Mouse (Mus musculus): ENCODE data around the gene Cryab. TPM values are rescaled to one million over a fixed set of nuclear protein-coding genes. Genes with fewer than 3 reads are reported as not detected.

Cryab gene
- total and polyA plus RNA-seq, 3 experiments: not detected

- H3K9ac ChIP-seq (ENCODE audit: control insufficient read depth, low read depth, low read length, poor library complexity, severe bottlenecking): no peak overlapping the region
- peak; percentile 42 for DNase-seq (ENCODE audit: low read depth, low spot score)
- no peak overlapping the region for H3K27ac ChIP-seq (ENCODE audit: control insufficient read depth, low read depth, low read length)
- H3K9me3 ChIP-seq (replicated peaks; ENCODE audit: insufficient read depth, low read length): no peaks in the 10 kb centered on the region
- H3K4me1 ChIP-seq (ENCODE audit: control insufficient read depth in 1 of 2, insufficient read depth in 2 of 2, low read length in 2 of 2): 0 out of 4 replicates have a peak, but pooled peaks cover 0 to 2% of the 10 kb centered on the region in 2 experiments
- peaks cover 0 to 5% of the 10 kb centered on the region in 2 experiments; a peak in 2 of 4 replicates for H3K36me3 ChIP-seq (ENCODE audit: control insufficient read depth in 1 of 2, insufficient read depth in 2 of 2, low read length in 2 of 2)
- no peak overlapping the region for H3K4me3 ChIP-seq (ENCODE audit: control insufficient read depth in 1 of 2, insufficient read depth in 1 of 2, low read depth in 2 of 2, low read length in 2 of 2)
- peaks cover 3% of the 10 kb centered on the region; the same call in 1 of the 2 replicates for H3K79me2 ChIP-seq (ENCODE audit: control insufficient read depth, insufficient read depth, low read length, poor library complexity)
- TF ChIP-seq SMC3 (IDR thresholded peaks at IDR 0.05; ENCODE audit: low read depth, low read length) (peak; percentile 29), CTCF (IDR thresholded peaks at IDR 0.05 in 2 of 3, conservative IDR thresholded peaks at IDR 0.05 in 1 of 3; ENCODE audit: control insufficient read depth in 1 of 3, insufficient read depth in 1 of 3, low read depth in 2 of 3, low read length in 3 of 3, poor library complexity in 1 of 3, severe bottlenecking in 1 of 3) (peak; percentile 18 to 49 (median 43); a peak in 5 of 6 replicates), ZMIZ1 (IDR thresholded peaks at IDR 0.05; ENCODE audit: low read depth, low read length) (no peak)
- H3K27me3 ChIP-seq (ENCODE audit: control insufficient read depth in 1 of 2, insufficient read depth in 2 of 2, low read length in 2 of 2): peaks cover 0 to 3% of the 10 kb centered on the region in 2 experiments; a peak in 3 of 4 replicates
These were observed 12.2 kb downstream of the Cryab start for GRCm38 (mm10) chr9:50763331-50763730.

- Histone ChIP-seq H3K27ac (ENCODE audit: control insufficient read depth, low read depth, low read length) (peak overlapping the region; percentile 51), H3K4me1 (ENCODE audit: control insufficient read depth in 1 of 2, insufficient read depth in 2 of 2, low read length in 2 of 2) (peaks cover 0 to 6% of the 10 kb centered on the region in 2 experiments; a peak in 3 of 4 replicates), H3K9ac (ENCODE audit: control insufficient read depth, low read depth, low read length, poor library complexity, severe bottlenecking) (peak overlapping the region; percentile 98), H3K79me2 (ENCODE audit: control insufficient read depth, insufficient read depth, low read length, poor library complexity) (peaks cover 7% of the 10 kb centered on the region; the same call in 1 of the 2 replicates), H3K4me3 (ENCODE audit: control insufficient read depth in 1 of 2, insufficient read depth in 1 of 2, low read depth in 2 of 2, low read length in 2 of 2) (peak overlapping the region; percentile 81 to 88), H3K27me3 (ENCODE audit: control insufficient read depth in 1 of 2, insufficient read depth in 2 of 2, low read length in 2 of 2) (no peaks in the 10 kb centered on the region), H3K9me3 (replicated peaks; ENCODE audit: insufficient read depth, low read length) (no peaks in the 10 kb centered on the region), H3K36me3 (ENCODE audit: control insufficient read depth in 1 of 2, insufficient read depth in 2 of 2, low read length in 2 of 2) (peaks cover 0 to 15% of the 10 kb centered on the region in 2 experiments; a peak in 2 of 4 replicates)
- TF ChIP-seq BHLHE40 (IDR thresholded peaks at IDR 0.05; ENCODE audit: borderline replicate concordance, low read depth, low read length) (no peak), SIN3A (IDR thresholded peaks at IDR 0.05; ENCODE audit: low read length) (no peak), POLR2A (IDR thresholded peaks at IDR 0.05; ENCODE audit: control insufficient read depth in 1 of 2, insufficient read depth in 1 of 2, low read depth in 1 of 2, low read length in 2 of 2, poor library complexity in 1 of 2) (0 out of 4 replicates have a peak, but pooled peaks of 1 of the 2 experiments have one; percentile 32), ZMIZ1 (IDR thresholded peaks at IDR 0.05; ENCODE audit: low read depth, low read length) (0 out of 2 replicates have a peak, but pooled peaks have one; percentile 25), JUND (IDR thresholded peaks at IDR 0.05; ENCODE audit: low read depth, low read length) (no peak)
- no peak for DNase-seq (ENCODE audit: low read depth, low spot score)
These were observed 16.5 kb downstream of the Cryab start for GRCm38 (mm10) chr9:50767531-50768106.

GRCm38 (mm10) chr9:50768107-50769002 is 17.2 kb downstream of the Cryab start, which contains the start of gene Fdxacb1:
Gene Fdxacb1, plus strand, starts transcription at chr9:50768236.
- Histone ChIP-seq H3K9me3 (replicated peaks; ENCODE audit: insufficient read depth, low read length) (no peaks in the 10 kb centered on the region), H3K27me3 (ENCODE audit: control insufficient read depth in 1 of 2, insufficient read depth in 2 of 2, low read length in 2 of 2) (no peaks in the 10 kb centered on the region), H3K4me1 (ENCODE audit: control insufficient read depth in 1 of 2, insufficient read depth in 2 of 2, low read length in 2 of 2) (peaks cover 0 to 6% of the 10 kb centered on the region in 2 experiments; a peak in 3 of 4 replicates), H3K9ac (ENCODE audit: control insufficient read depth, low read depth, low read length, poor library complexity, severe bottlenecking) (peak within 1 kb of the TSS; percentile 98), H3K36me3 (ENCODE audit: control insufficient read depth in 1 of 2, insufficient read depth in 2 of 2, low read length in 2 of 2) (peaks cover 0 to 18% of the 10 kb centered on the region in 2 experiments; a peak in 2 of 4 replicates), H3K79me2 (ENCODE audit: control insufficient read depth, insufficient read depth, low read length, poor library complexity) (peaks cover 7% of the 10 kb centered on the region; the same call in 1 of the 2 replicates), H3K27ac (ENCODE audit: control insufficient read depth, low read depth, low read length) (peak within 1 kb of the TSS; percentile 95), H3K4me3 (ENCODE audit: control insufficient read depth in 1 of 2, insufficient read depth in 1 of 2, low read depth in 2 of 2, low read length in 2 of 2) (peak within 1 kb of the TSS; percentile 81 to 88)
- peak; percentile 97 for DNase-seq (ENCODE audit: low read depth, low spot score)
- TF ChIP-seq ZMIZ1 (IDR thresholded peaks at IDR 0.05; ENCODE audit: low read depth, low read length) (peak; percentile 58; the same call in 1 of the 2 replicates), UBTF (IDR thresholded peaks at IDR 0.05; ENCODE audit: borderline replicate concordance, insufficient read depth, low read depth, low read length) (no peak), CHD2 (IDR thresholded peaks at IDR 0.05; ENCODE audit: low read length) (no peak), E2F4 (IDR thresholded peaks at IDR 0.05; ENCODE audit: borderline replicate concordance, low read depth, low read length) (peak; percentile 38; the same call in 1 of the 2 replicates), SIN3A (IDR thresholded peaks at IDR 0.05; ENCODE audit: low read length) (peak; percentile 99), ETS1 (IDR thresholded peaks at IDR 0.05; ENCODE audit: low read depth, low read length) (peak; percentile 67), GATA1 (IDR thresholded peaks at IDR 0.05; ENCODE audit: low read depth, low read length) (no peak), CTCF (IDR thresholded peaks at IDR 0.05 in 2 of 3, conservative IDR thresholded peaks at IDR 0.05 in 1 of 3; ENCODE audit: control insufficient read depth in 1 of 3, insufficient read depth in 1 of 3, low read depth in 2 of 3, low read length in 3 of 3, poor library complexity in 1 of 3, severe bottlenecking in 1 of 3) (peak; percentile 66 to 80 (median 75)), MAFK (IDR thresholded peaks at IDR 0.05; ENCODE audit: borderline replicate concordance, low read depth, low read length) (no peak), USF1 (IDR thresholded peaks at IDR 0.05; ENCODE audit: low read depth, low read length) (no peak), NELFE (IDR thresholded peaks at IDR 0.05; ENCODE audit: low read depth, low read length) (peak; percentile 69), BHLHE40 (IDR thresholded peaks at IDR 0.05; ENCODE audit: borderline replicate concordance, low read depth, low read length) (no peak), MAZ (IDR thresholded peaks at IDR 0.05; ENCODE audit: low read depth, low read length) (peak; percentile 100), USF2 (IDR thresholded peaks at IDR 0.05; ENCODE audit: borderline replicate concordance in 1 of 2, insufficient read depth in 1 of 2, low read depth in 1 of 2, low read length in 2 of 2) (no peak), MYC (IDR thresholded peaks at IDR 0.05; ENCODE audit: low read depth, low read length) (peak; percentile 88), CHD1 (IDR thresholded peaks at IDR 0.05; ENCODE audit: low read depth, low read length) (no peak), RCOR1 (IDR thresholded peaks at IDR 0.05; ENCODE audit: low read depth, low read length) (no peak)
